Mouse (Mus musculus): ENCODE data around the gene Hid1.

- TF ChIP-seq CTCF (IDR thresholded peaks at IDR 0.05; ENCODE audit: low read depth, low read length), result peak; percentile 71
- no peak for TF ChIP-seq POLR2A (IDR thresholded peaks at IDR 0.05; ENCODE audit: borderline replicate concordance, low read depth, low read length)
Measured at GRCm38 (mm10) chr11:115354183-115354582, 13.4 kb downstream of the Hid1 start.
